Mouse (Mus musculus) lung, embryonic 15.5 days (tissue): ENCODE measurements at regions not wholly inside any gene's neighbourhood (a gene's known extent, or its start where the extent isn't known, plus 50 kb on each side); places are given as distances from the start of the nearest gene placed in this dataset.

Source experiments
- ATAC-seq: fragments of 200-750 bp; cut with Nextera tagmentation; 2 replicates; pipeline ENCODE4 v1.8.0; 2017; ENCODE audit warnings: moderate number of reproducible peaks, borderline replicate concordance; ENCODE audit not compliant: low FRiP score, low TSS enrichment; ENCODE audit errors: extremely low read depth
- H3K27ac ChIP-seq: fragments of 300-500 bp; sonication (generic); 2 replicates; pipeline ENCODE4 v1.5.1; 2015; ENCODE audit warnings: moderate library complexity, mild to moderate bottlenecking, inconsistent platforms
- H3K27me3 ChIP-seq: fragments of 300-500 bp; sonication (generic); 2 replicates; pipeline ENCODE4 v1.6.1; 2015; ENCODE audit warnings: inconsistent platforms
- H3K36me3 ChIP-seq: fragments of 300-500 bp; sonication (generic); 2 replicates; pipeline ENCODE4 v1.6.1; 2015; ENCODE audit warnings: inconsistent platforms
- H3K4me1 ChIP-seq: fragments of 300-500 bp; sonication (generic); 2 replicates; pipeline ENCODE4 v1.6.1; 2015; ENCODE audit warnings: inconsistent platforms
- H3K4me2 ChIP-seq: fragments of 300-500 bp; sonication (generic); 2 replicates; pipeline ENCODE4 v1.6.1; 2015; ENCODE audit warnings: inconsistent platforms, mild to moderate bottlenecking, moderate library complexity
- H3K4me3 ChIP-seq: fragments of 300-500 bp; sonication (generic); 2 replicates; pipeline ENCODE4 v1.5.1; 2015; ENCODE audit warnings: mild to moderate bottlenecking, inconsistent platforms
- H3K9ac ChIP-seq: fragments of 300-500 bp; sonication (generic); 2 replicates; pipeline ENCODE4 v1.6.1; 2015; ENCODE audit warnings: inconsistent platforms
- H3K9me3 ChIP-seq: fragments of 300-500 bp; sonication (generic); 2 replicates; pipeline ENCODE4 v1.6.1; 2016; ENCODE audit warnings: inconsistent platforms
- WGBS: fragments of 180-500 bp; shearing (Covaris S2); methylation state at CpG from one replicate; pipeline ENCODE4 v1.1.7; 2015; 5-methylcytosine and 5-hydroxymethylcytosine counted together

DNA sequence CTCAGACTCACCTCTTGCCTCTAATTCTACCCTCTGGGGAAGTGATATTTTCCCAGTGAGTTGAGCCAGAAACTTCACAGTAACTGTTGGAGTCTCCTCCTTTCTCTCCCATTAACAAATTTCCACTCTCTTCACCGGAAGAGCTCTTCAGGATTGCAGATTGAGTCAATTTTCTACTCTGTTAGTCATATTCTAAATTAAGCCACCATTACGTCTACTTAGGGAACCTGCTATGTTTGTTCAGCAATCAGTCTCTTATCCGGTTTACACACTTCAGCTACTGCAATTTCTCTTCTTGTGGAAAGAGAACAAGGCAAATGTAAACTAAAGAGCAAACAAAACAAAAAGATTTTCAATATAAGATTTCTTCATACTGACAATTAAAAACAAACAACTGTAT is 644.6 kb downstream of the Bckdhb start:
- no peak for ATAC-seq
- H3K9me3 ChIP-seq = no peaks in the 10 kb centered on the region
- H3K27me3 ChIP-seq = no peaks in the 10 kb centered on the region
- H3K4me3 ChIP-seq = no peak overlapping the region
- H3K9ac ChIP-seq = no peak overlapping the region
- WGBS = 38% methylated on average over 3 of the region's 3 CpGs
- H3K36me3 ChIP-seq = no peaks in the 10 kb centered on the region
- no peak overlapping the region for H3K27ac ChIP-seq
- no peaks in the 10 kb centered on the region for H3K4me1 ChIP-seq
- no peak overlapping the region for H3K4me2 ChIP-seq

DNA sequence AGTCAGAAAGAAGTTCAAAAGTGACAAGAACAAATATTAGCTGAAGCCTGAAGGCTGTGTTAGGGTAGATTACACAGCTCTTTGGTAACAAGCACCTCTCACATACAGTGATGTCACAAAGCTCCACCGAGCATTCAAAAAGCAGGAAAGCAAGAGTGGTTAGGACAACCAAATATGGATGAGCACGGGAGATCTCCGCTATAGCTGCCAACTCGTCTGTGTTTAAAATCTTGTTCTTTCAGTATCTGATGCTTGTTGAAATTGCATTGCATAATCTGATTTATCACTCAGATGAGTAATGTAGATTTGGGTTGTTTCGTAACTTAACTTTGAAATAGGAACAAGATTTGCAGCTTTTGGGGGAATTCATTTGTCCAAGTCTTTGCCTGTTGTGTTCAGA is 652.8 kb downstream of the Bckdhb start:
- H3K27me3 ChIP-seq = no peaks in the 10 kb centered on the region
- H3K27ac ChIP-seq = no peak overlapping the region
- H3K9ac ChIP-seq = no peak overlapping the region
- ATAC-seq = no peak
- WGBS = 52% methylated on average over 5 of the region's 5 CpGs
- no peaks in the 10 kb centered on the region for H3K4me1 ChIP-seq
- no peak overlapping the region for H3K4me2 ChIP-seq
- H3K4me3 ChIP-seq = no peak overlapping the region
- H3K36me3 ChIP-seq = no peaks in the 10 kb centered on the region
- H3K9me3 ChIP-seq = no peaks in the 10 kb centered on the region

DNA sequence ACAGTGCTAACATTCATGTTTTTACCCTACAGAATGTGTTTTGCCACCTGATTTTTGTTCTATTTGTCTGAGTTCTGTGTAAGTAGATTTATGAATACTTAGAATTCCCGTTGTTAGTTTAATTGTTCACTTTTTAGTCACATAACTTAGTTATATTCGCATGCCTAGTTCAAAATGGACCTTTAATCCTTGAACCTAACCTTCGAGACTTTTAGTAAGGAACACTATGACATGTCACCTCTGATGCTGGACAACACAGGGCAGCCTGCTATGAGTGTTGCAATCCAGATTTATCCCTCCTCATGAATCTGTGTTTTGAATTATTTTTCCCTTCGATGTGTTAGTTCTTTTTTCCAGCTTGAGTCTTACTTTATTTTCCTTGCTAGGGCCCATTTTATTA is 662.8 kb downstream of the Bckdhb start:
- no peak for ATAC-seq
- Histone ChIP-seq H3K4me2 (no peak overlapping the region), H3K27ac (no peak overlapping the region), H3K9ac (no peak overlapping the region), H3K27me3 (no peaks in the 10 kb centered on the region), H3K4me1 (no peaks in the 10 kb centered on the region), H3K9me3 (no peaks in the 10 kb centered on the region), H3K36me3 (no peaks in the 10 kb centered on the region), H3K4me3 (no peak overlapping the region)
- WGBS = 78% methylated on average over 4 of the region's 4 CpGs

DNA sequence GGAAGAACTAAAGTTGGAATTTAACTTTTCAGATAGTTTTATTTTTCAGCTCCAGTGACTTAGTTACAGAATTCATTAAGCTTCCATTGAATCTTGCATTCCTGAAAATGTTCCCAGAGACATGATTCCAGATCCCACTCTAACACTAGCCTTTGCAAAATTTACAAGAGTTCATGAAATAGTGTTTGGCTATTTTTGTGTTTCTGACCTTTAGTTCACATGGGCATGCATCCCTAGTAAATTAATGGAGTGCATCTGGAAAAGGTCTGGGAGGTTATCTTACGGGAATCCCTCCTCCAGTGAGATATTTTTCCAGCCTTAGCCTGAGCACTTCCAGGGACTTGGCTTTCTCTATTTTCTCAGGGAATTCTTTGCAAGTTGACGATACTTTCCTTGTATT is 669.8 kb downstream of the Bckdhb start:
- H3K36me3 ChIP-seq = no peaks in the 10 kb centered on the region
- H3K27me3 ChIP-seq = no peaks in the 10 kb centered on the region
- ATAC-seq = no peak
- no peak overlapping the region for H3K4me2 ChIP-seq
- no peak overlapping the region for H3K4me3 ChIP-seq
- H3K9ac ChIP-seq = no peak overlapping the region
- 67% methylated on average over 2 of the region's 2 CpGs for WGBS
- no peak overlapping the region for H3K27ac ChIP-seq
- H3K4me1 ChIP-seq = no peaks in the 10 kb centered on the region
- H3K9me3 ChIP-seq = no peaks in the 10 kb centered on the region
